Mouse (Mus musculus) erythroblast, adult 5-6 weeks (primary cell): ENCODE results near the gene Fancc. TPM values are rescaled to one million over a fixed set of nuclear protein-coding genes. Genes with fewer than 3 reads are reported as not detected.

Experiments used
- ATAC-seq: replicated peaks from 2 replicates; pipeline ENCODE4 v1.8.0; 2016; ENCODE audit warnings: moderate number of reproducible peaks, mild to moderate bottlenecking, moderate TSS enrichment, inconsistent platforms; ENCODE audit not compliant: poor library complexity, low FRiP score, severe bottlenecking
- total RNA-seq, 2 experiments: library from RNA; stranded (forward) in 1 of 2; stranded (reverse) in 1 of 2; fragments of 150-400 nt in 1 of 2; fragments of 200-764, 138-1000 nt in 1 of 2; gene quantifications; 2 replicates each; pipeline versions ENCODE4 v1.2.3 to v1.2.4; 2015 to 2017; ENCODE audit warnings: low replicate concordance in 2 of 2

Gene Fancc
- total RNA-seq, 2 experiments from 2014 or later, result 9.0 to 26.5 TPM

- no peak for ATAC-seq
Observed at GRCm38 (mm10) chr13:63302381-63302780, 194.7 kb downstream of the Fancc start.

GRCm38 (mm10) chr13:63301764-63302209 is 195.3 kb downstream of the Fancc start:
- ATAC-seq, result no peak

- no peak for ATAC-seq
Observed at GRCm38 (mm10) chr13:63300929-63301328, 196.1 kb downstream of the Fancc start.

- no peak for ATAC-seq
Observed at GRCm38 (mm10) chr13:63298931-63299330, 198.1 kb downstream of the Fancc start.

GRCm38 (mm10) chr13:63297933-63298332 is 199.1 kb downstream of the Fancc start:
- ATAC-seq, result no peak

GRCm38 (mm10) chr13:63297003-63297402 is 200.1 kb downstream of the Fancc start:
- no peak for ATAC-seq

GRCm38 (mm10) chr13:63296300-63296699 is 200.8 kb downstream of the Fancc start:
- ATAC-seq, result no peak

GRCm38 (mm10) chr13:63294359-63295193 is 202.5 kb downstream of the Fancc start:
- no peak for ATAC-seq

GRCm38 (mm10) chr13:63293647-63294046 is 203.4 kb downstream of the Fancc start:
- no peak for ATAC-seq

GRCm38 (mm10) chr13:63291016-63291415 is 206.1 kb downstream of the Fancc start:
- ATAC-seq, result no peak

GRCm38 (mm10) chr13:63290126-63290525 is 207.0 kb downstream of the Fancc start:
- no peak for ATAC-seq

- no peak for ATAC-seq
Observed at GRCm38 (mm10) chr13:63289687-63290086, 207.4 kb downstream of the Fancc start.

GRCm38 (mm10) chr13:63289152-63289551 is 207.9 kb downstream of the Fancc start:
- no peak for ATAC-seq

GRCm38 (mm10) chr13:63286483-63287102 is 210.5 kb downstream of the Fancc start:
- ATAC-seq, result no peak

GRCm38 (mm10) chr13:63284748-63285147 is 212.3 kb downstream of the Fancc start:
- no peak for ATAC-seq

- no peak for ATAC-seq
Observed at GRCm38 (mm10) chr13:63283236-63283635, 213.8 kb downstream of the Fancc start.

GRCm38 (mm10) chr13:63281206-63281605 is 215.9 kb downstream of the Fancc start:
- no peak for ATAC-seq

GRCm38 (mm10) chr13:63280344-63280743 is 216.7 kb downstream of the Fancc start:
- no peak for ATAC-seq

GRCm38 (mm10) chr13:63279807-63280206 is 217.3 kb downstream of the Fancc start:
- ATAC-seq, result no peak

GRCm38 (mm10) chr13:63278796-63279475 is 218.1 kb downstream of the Fancc start:
- ATAC-seq, result no peak
